Mouse (Mus musculus): ENCODE measurements around the gene Eif2ak1.
"Not testable (repeated sequence)": the region's sequence is repeated elsewhere in the genome, so short reads cannot be mapped to it uniquely, and the experiment has no call there.

Eif2ak1 gene

DNA sequence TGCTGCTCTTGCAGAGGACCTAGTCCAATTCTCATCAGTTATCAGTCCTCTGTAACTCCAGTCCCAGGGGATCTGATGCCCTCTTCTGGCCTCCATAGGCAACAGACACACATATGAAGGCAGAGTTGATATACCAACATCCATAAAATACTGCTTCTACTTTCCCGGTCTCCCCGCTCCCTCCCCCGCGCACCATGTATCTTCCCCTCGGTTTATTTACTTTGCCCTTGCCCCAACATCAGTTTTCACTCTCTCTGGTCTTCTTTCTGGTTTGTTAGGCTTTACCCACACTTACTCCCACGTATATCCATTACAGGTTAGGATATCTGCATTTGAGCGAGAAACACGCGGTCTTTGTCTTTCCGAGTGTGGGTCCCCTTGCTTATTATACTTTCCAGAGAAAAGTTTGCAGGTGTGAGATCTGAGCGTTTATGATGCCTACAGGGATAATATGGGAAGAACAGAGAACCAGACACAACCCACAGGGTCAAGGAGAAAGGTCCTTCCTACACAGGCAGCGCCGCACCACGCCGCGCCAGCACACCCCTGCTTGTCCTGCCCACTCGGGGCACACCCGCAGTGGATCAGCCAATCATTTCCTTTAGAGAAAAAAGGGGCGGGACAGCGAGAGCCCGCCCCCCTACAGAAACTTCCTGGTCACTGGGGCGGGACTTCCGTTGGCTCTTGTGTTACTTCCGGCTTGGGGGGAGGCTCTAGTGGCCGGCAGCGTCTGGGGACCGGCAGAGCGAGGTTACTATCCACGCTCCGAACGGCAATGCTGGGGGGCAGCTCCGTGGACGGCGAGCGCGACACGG, at the start of gene Eif2ak1:
Eif2ak1 (plus strand) TSS at position 673 of the 815 bp plus-strand sequence.
- peak; percentile 94 to 95 for DNase-seq

DNA sequence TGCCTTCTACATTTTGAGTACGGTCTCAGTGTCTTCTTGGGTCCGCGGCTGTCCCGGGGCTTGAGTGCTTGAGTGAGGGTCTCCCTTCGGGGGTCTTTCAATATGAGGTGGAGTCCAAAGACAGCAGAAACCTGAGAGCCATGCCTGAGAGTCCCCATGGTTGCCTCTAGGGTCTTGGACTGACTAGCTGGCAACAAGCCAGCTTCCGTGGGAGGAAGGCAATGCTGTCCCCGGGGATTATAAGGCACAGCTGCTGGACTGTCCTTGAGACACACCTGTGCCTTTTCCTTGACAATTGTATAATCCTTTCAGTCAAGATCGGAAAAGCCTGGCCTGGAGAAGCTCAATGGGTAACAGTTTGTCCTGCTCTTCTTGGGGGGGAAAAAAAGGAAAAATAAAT, 35.6 kb upstream of the Eif2ak1 start:
- DNase-seq = peak in 1 of 2 experiments; percentile 7

DNA sequence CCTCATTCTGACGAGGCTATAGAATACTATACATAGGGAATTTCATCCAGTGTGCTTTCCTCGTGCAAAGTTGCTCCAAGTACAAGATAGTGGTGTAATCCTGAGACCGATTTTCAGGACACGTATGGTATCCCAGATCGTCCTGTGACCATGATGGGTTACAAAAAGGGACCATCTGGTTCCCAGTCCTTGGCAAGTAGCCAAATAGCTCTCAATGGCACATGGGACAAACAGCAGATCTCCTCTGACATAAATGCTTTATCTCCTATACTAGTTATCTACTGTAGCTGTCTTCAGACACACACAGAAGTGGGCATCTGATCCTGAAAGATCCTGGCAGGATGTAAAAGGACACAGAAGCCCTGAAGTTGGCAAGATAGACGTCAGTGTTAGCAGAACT, 32.2 kb upstream of the Eif2ak1 start:
- DNase-seq = no peak

DNA sequence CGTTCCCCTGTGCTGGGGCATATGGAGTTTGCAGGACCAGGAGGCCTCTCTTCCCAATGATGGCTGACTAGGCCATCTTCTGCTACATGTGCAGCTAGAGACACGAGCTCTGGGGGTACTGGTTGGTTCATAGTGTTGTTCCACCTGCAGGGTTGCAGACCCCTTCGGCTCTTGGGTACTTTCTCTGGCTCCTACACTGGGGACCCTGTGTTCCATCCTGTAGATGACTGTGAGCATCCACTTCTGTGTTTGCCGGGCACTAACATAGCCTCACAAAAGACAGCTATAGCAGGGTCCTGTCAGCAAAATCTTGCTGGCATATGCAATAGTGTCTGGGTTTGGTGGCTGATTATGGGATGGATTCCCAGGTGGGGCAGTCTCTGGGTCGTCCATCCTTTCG, 16.4 kb upstream of the Eif2ak1 start:
- not testable (repeated sequence) for DNase-seq

DNA sequence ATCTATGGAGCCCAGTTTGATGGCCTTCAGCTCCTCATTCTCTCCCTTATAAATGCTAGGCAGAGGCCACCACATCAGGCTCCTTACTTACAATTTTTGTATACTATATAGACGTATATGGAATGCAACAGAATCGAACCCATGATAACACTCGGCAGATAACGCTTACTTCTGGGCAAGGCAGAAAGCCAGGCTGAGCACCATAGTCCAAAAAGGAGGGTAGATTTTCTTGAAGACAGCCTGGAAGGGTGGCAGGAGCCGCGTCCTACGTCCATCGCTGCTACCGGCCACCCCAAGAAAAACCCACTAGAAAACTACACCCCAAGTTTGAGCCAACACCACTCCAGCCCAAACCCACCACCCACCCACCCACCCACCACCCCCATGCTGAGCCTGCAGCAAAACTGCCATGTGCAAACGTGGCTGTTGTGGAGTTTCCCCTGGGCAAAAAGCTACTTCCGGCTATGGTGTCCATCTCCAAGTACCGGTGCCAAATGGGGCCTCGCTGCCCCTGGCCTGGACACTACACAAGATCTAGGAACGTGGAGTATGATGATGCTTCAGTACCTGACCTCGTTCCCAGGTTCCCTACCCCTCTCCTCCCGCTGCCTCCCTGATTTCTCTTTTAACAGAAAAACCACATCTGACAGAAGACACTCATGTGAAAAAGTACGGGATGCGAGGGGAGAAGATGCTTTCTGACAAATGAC, 13.4 kb upstream of the Eif2ak1 start:
- no peak for DNase-seq

DNA sequence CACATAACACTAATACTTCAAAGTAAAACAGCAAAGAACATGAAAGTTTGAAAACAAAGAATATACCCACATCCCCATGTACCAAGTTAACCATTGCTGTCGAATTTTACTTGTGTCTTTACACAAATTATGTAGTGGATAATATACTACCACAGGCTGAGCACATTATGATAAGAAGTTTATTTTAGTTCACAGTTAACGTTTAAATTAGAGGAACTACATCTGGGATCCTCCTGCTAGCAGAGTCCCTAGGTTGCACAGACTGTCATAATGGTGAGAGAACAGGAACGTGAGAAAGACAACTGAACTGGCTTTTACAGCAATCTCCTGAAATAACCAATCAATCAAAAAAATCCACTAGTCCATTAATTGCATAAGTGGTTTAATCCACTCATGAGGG, 10.3 kb upstream of the Eif2ak1 start:
- no peak for DNase-seq

DNA sequence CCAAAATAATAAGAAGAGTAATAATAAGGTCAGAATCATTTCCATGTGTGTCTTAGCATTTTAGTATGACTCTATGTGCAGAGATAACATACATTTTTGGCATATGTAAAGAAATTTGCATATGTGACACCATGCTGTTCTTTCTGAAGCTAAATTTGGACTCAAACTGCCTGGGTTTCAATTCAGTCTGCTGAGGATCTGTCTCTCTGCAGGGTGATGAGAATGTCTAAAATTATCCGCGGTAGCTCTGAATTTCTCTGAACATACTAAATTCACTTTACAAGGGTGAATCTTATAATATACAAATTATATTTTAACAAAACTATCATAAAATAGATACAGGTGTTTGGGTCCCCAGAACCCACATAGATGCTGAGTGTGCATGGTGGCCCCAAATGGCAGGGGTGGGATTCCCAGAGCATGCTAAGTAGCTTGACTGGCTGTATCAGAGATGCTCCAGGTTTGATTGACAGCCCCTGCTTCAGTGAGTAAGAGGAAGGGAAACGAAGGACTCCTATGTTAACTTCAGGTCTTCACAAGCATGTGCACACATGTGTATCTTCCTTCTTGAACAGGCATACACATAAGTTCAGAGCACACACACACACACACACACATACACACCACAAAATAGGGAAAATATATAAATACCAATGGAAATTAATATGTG, 8.0 kb upstream of the Eif2ak1 start:
- DNase-seq = no peak

DNA sequence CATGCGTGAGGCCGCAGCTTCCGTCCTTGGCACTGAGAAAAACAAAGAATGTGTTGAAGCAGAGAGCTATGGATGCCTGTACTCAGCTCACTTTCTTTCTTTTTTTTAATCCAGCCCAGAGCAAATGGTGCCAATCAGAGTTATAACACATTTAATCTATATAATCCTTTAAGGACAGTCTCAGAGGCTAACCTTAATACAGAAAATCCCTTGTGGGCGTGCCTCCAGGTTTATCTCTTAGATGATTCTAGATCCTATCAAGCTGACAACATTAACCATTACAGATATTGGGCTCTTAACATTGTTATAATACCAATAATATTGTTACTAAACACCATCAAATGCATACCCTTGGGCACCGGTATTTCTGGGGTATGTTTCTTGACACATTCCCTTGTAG, 5.9 kb upstream of the Eif2ak1 start:
- no peak for DNase-seq

DNA sequence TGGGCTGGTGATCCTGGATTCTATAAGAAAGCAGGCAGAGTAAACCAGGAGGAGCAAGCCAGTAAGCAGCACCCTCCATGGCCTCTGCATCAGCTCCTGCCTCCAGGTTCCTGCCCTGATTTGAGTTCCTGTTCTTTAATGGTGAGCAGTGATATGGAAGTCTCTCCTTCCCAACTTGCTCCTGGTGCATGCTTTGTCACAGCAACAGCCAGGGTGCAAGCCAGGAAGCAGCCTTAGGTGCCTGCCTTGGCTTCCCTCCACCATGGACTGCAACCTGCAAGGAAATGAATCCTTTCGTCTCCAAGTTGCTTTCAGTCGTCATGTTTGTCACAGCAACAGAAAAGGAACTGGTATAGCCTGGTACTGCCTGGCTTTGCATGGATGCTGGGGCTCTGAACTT, 3.0 kb upstream of the Eif2ak1 start:
- DNase-seq = no peak

DNA sequence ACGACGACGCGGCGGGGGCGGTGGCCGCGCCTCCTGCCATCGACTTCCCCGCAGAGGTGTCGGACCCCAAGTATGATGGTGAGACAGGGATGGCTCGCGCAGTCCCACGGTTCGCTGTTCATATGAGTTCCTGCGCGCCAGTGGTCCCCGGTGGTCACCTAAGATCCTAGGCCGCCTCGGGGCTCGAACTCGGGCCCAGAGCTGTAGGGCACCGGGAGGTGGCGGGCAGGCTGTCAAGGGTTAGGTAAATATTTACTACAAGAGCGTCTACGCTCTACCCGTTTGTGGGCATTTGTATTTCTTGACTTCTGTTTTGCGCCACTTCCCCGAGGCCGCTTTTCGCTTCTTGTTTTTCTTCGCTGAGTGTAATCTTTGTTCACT, 333 bp downstream of the Eif2ak1 start:
- peak; percentile 40 to 68 for DNase-seq

DNA sequence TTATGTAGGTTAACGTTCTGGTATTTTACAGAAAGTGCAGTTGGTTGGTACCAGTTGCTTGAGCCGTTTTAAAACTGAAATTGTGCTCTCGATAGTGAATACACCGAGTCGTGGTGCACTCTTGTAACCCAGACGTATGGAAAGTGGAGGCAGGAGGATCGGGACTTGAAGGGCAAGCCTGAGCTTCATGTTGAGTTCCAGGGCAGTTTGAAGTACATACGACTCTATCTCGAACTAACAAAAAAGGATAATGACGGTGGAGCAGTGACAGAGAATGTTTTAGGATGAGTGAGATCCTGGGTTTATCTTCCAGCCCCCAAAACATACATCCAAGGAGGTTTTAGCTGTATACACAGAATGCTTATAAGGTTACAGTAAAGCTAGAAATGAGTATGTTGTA, 873 bp downstream of the Eif2ak1 start:
- no peak for DNase-seq

DNA sequence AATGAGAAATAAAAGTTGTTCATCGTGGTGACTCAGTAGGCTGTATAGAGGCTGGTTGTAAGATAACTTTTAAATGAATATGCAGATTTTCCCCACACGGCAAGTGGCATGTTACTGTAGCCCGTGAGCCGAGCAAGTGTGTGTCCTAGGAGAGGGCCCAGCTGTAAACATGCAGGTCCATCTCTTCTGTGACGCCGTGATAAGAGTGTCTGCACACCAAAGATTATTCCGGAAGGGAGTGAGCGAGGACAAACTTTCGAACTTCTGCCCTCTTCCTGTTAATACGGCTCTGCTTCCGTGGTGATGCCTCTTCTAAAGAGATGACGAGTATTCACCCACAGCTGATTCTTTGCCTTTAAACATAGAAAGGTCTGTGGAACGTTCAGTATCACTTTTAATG, 1.4 kb downstream of the Eif2ak1 start:
- DNase-seq = no peak

DNA sequence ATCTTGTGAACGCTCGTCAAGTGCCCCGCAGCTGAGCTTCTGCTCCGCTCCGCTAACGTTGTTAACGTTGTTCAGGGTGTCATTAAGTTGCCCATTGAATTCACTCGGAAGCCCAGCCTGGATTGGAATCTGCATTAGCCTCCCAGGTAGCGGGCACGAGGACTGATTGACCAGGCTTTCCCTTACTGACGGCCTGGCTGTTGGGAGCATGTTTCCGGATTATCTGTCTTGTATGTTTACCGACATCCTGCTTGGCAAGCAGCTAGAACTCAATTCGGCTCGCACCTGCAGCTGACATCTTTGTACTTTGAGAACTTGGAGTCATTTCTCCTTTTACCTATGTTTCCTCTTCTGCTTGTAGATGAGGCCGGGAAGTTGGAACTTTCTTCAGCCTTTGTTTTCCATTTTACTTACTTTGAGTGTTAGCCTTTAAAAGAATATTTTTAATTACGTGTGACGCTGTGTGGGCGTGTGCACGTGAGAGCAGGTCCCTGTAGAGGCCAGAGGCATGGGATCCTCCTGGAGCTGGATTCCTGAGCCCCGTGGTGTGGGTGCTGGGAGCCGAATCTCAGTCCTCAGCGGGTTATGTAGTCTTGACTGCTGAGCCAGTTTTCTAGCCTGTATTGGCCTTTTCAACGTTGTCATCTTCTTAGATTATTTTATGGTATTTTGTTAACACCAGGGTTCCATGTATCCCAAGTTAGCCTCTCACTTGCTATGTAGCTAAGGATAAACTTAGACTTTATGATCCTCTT, 2.5 kb downstream of the Eif2ak1 start:
- DNase-seq = no peak

DNA sequence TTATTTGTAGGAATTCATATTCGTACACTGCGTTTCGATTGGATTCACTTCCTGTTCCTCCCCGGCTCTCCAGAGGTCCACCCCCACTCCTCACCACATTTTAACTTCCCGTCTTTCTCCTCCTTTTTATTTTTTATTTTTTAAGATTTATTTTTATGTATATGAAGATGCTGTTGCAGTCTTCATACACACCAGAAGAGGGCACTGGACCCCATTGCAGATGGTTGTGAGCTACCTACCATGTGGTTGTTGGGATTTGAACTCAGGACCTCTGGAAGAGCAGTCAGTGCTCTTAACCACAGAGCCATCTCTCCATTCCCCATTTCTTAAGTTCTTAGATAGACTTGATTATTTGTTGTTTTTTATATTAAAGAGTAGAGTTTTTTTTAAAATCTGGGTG, 3.2 kb downstream of the Eif2ak1 start:
- no peak for DNase-seq

DNA sequence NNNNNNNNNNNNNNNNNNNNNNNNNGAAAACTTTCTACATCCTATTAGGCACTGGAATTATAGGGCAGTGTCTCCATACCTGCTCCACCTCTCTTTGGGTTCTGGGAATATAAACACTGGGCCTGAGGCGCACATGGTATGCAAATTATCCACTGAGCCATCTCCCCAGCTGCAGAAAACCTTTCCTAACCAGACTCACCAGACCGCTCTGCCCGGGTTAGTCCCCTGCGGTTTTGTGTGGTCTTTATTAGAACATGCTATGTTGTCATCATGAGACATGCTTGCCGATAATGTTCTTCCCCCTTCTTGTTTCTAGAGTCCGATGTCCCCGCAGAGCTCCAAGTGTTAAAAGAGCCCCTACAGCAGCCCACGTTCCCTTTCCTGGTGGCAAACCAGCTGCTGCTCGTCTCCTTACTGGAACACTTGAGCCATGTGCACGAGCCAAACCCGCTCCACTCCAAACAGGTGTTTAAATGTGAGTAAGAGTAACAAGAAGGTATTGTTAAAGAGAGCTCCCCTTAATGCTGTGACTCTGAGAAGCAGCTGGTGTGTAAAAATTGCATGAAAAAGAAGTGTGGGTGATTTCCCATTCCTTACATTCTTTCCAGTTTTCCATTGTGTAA, 54.1 kb downstream of the Eif2ak1 start:
- DNase-seq = no peak

DNA sequence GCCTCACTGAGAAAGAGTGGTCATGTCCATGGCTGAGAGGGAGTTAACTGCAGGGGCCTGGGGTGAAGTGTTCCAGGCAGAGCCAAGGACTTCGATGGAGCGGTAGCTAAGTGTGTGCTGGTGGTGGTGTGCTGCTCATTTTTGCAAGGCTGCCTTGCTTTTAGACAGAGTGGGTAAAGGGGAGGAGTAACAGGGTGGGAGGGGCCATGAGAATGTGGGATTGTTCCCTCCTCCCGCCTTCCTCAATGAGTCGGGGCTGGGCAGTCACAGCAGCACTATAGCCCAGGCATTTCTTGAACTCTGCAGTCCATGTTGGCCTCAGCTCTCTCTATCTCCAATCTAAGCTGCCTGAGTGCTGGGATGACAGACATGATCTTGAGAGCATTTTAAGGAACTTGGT, 57.0 kb downstream of the Eif2ak1 start:
- DNase-seq = no peak

DNA sequence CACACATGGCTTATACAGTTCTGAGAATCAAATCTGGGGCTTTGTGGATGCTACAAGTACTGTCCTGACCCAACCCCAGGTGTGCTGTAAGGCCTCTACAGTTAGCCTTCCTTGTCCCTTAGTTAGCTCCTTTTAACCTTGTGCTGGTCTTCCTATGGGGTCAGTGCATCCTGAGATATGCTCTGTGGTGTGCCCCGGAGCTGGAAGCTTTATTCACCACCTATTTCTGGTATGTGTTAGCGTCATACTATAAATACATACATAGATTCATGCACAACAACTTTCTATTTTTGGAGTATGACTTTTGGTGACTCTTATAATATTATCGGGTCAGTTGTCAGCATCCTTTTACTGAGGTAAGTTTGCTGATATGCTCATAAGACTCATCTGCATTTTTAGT, 67.7 kb downstream of the Eif2ak1 start:
- DNase-seq = no peak

DNA sequence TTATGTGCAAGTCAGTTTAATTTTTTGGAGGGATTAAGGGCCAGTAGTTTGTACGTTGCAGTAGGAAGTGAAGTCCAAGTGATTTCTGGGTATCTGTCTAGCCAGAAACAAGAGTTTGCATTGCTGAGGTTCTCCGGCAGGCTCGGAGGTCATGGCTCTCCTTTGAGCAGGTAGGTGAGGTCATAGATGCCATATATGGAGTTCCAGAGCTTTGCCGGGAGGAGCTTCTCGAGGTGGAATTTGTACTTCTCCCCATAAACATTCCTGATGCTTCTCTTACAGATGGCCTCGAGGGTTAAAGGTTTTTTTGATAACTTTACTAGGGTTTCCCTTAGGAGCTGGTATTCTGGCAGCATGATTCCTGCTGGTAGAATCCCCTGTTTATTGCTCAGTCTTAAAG, 73.2 kb downstream of the Eif2ak1 start:
- no peak for DNase-seq

DNA sequence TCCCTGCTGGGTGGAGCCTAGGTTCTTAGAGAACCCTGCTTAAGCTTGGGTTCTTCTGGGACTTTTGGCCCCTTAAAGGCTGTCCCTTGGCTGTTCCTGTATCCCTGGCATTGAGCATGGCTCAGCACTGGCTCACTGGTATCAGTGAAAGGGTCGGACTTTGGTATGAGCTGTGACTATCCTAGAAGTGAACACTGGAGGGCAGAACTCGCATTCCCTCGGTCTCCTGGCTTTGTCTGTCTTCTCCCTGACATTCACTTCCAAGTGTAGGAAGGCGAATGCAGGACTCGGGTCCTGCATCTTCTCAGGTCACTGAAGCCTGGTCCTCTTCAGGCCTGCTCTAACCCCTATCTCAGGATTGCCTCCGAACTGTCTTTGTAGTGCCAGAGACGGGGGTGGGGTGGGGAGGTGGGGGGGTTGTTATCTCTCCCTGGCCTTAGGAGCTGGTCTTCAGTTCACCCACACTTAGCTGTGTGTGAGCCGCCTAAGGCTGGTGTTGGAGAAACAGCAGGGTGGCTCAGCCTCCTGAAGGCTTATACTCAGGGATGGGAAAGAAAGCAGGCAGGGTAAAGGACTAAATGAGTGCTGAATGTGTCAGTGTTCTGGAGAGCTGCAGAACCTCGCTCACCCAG, 74.8 kb downstream of the Eif2ak1 start:
- DNase-seq = no peak

DNA sequence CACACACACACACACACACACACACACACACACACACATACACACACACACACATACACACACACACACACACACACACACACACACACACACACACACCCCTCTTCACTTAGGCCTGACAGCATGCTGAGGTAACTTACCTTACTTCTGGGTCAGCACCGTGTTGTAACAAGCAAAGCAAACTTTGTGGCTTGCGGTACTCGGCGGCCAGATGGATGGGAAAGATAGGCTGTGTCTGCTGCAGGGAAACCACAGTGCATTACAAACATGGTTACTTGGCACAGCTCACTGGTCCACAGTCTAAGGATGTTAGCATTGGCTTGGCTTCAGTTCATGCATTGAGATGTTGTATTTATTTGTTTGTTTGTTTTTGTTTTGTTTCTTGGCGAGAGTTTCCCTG, 75.8 kb downstream of the Eif2ak1 start:
- DNase-seq = peak in 1 of 2 experiments; percentile 4

DNA sequence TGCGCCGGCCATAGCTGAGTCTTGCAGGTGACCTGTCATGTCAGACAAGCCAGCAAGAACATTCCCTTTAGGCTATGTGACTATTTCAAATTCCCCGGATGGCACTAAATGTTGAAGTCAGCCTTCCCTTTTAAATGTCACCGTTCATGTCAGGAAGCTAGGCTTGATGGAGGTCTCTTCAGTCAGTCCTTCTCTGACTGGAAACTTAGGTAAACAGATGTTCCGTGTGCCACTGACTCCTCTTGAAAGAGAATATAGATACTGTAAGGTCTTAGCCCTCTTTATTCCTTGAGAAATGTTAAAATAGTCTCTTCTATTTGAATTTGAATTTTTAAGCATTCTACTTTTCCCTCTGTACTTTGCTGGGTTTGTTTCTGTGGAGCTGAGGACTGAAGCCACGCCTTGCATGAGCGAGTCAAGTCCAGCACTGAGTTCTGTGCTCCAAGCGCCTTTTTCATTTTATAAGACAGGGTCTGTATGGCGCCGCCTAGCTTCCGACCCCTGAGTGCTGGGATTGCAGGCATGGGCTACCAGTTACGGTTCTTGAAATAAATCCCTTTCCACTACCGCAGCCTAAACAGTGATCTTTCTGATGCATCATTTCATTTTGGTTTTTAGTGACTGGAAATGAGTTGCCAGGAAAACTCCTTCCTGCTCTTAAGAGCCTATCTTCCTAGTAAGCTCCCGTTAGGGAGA, 80.2 kb downstream of the Eif2ak1 start, which contains the start of gene Ankrd61:
Ankrd61 (minus strand) TSS at position 51 of the 696 bp plus-strand sequence.
- DNase-seq = no peak

Measured in kidney, postnatal 36 days (tissue).